10 mouse cellular contexts compared by ENCODE assay signal in the genomic region with DNA sequence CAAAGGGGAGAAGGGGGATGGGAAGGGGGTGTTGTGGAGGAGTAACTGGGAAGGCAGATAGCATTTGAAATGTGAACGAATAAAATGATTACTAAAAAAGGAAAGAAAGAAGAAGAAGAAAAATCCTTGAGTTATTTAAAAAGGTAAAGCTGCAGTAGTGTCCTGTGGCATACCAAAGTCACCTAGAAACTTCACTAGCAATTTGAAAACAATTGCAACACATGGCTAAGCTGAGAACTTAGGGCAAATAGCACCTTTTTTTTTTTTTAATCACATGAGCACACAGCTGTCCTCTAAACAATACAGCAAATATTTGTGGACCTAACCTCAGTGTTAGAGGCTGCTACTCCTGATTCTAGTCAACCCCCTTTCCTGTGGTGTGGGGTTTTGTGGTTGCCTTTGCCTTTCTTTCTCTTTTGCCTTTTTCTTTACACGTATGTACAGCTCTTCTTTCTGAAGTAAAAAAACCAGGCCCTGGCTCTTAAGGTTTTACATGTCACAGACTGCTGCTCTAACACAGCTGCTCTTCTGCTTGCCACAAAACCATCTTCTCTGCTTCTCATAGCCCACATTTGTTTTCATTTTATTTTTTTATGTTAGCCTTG.
DNase-seq lines count a peak whose midpoint lies in the region; ATAC-seq lines count a peak whose summit lies in the region.
"Had no signal": no experiment of that assay in that cellular context is flagged by ENCODE, and none has a peak within 500 bp of the region (broad histone marks: within the 10 kb centered on the region; RNA-seq: fewer than 3 reads in every experiment).

No protein-coding gene starts in this region.

- H3K4me3 ChIP-seq in neural tube, embryonic 13.5 days, result no peak overlapping the region
- H3K4me3 ChIP-seq in forebrain, embryonic 12.5 days (replicated peaks), result no peak overlapping the region
- H3K4me3 ChIP-seq: limb, embryonic 15.5 days had no signal

- H3K36me3 ChIP-seq in neural tube, embryonic 13.5 days, result no peaks in the 10 kb centered on the region
- no peaks in the 10 kb centered on the region for H3K36me3 ChIP-seq in forebrain, embryonic 12.5 days (replicated peaks)
- H3K36me3 ChIP-seq: limb, embryonic 15.5 days had no signal

- no peak overlapping the region for H3K4me2 ChIP-seq in neural tube, embryonic 13.5 days
- peak overlapping the region; percentile 25; the same call in 1 of the 2 replicates for H3K4me2 ChIP-seq in forebrain, embryonic 12.5 days
- H3K4me2 ChIP-seq: limb, embryonic 15.5 days had no signal

- no peak overlapping the region for H3K9ac ChIP-seq in neural tube, embryonic 13.5 days
- no peak overlapping the region for H3K9ac ChIP-seq in forebrain, embryonic 12.5 days
- H3K9ac ChIP-seq: limb, embryonic 15.5 days had no signal

- 0 out of 2 replicates have a peak overlapping the region, but pooled peaks have one; percentile 18 for H3K27ac ChIP-seq in neural tube, embryonic 13.5 days (replicated peaks)
- H3K27ac ChIP-seq in forebrain, embryonic 12.5 days, result peak overlapping the region; percentile 63; the same call in 1 of the 2 replicates
- H3K27ac ChIP-seq: limb, embryonic 15.5 days had no signal

- DNase-seq in neural tube, embryonic 10.5 days (ENCODE audit: extremely low spot score, low spot score), result no peak
- DNase-seq in thymus, postnatal 36 days, result peak; percentile 11 to 19
- no peak for DNase-seq in c-Kit-positive CD71-positive TER-119-positive erythroid progenitor cells, embryonic 14.5 days (ENCODE audit: low spot score)
- no peak for DNase-seq in adrenal gland, postnatal 4 days (ENCODE audit: low spot score in 2 of 2)
- no peak for DNase-seq in right cerebral cortex, postnatal 10 days (ENCODE audit: low spot score in 2 of 2)
- DNase-seq: gastrocnemius, postnatal 10 days had no signal

- ATAC-seq in neural tube, embryonic 13.5 days (ENCODE audit: low read depth), result no peak
- peak; percentile 18; the same call in 1 of the 2 replicates for ATAC-seq in forebrain, embryonic 12.5 days (ENCODE audit: low FRiP score)
- ATAC-seq in megakaryocyte progenitor cell, adult 5-6 weeks (replicated peaks; ENCODE audit: poor library complexity), result peak; percentile 23; the same call in 1 of the 2 replicates

- no peaks in the 10 kb centered on the region for H3K9me3 ChIP-seq in neural tube, embryonic 13.5 days
- no peaks in the 10 kb centered on the region for H3K9me3 ChIP-seq in forebrain, embryonic 12.5 days
- H3K9me3 ChIP-seq: limb, embryonic 15.5 days had no signal

- no peaks in the 10 kb centered on the region for H3K27me3 ChIP-seq in neural tube, embryonic 13.5 days
- no peaks in the 10 kb centered on the region for H3K27me3 ChIP-seq in forebrain, embryonic 12.5 days
- H3K27me3 ChIP-seq: limb, embryonic 15.5 days had no signal

- 57% methylated on average over 2 of the region's 2 CpGs for WGBS in neural tube, embryonic 13.5 days
- WGBS in forebrain, embryonic 12.5 days, result 31% methylated on average over 2 of the region's 2 CpGs

- peaks cover 15% of the 10 kb centered on the region for H3K4me1 ChIP-seq in neural tube, embryonic 13.5 days (replicated peaks)
- peaks cover 13% of the 10 kb centered on the region for H3K4me1 ChIP-seq in forebrain, embryonic 12.5 days
- H3K4me1 ChIP-seq: limb, embryonic 15.5 days had no signal

Comparison
In these comparisons a context has a peak if more than half of its experiments do, and no peak if none do; other contexts are left out.
1. DNase-seq: peak in thymus, postnatal 36 days (2 of 2); none in neural tube, embryonic 10.5 days (single experiment), c-Kit-positive CD71-positive TER-119-positive erythroid progenitor cells, embryonic 14.5 days (single experiment), adrenal gland, postnatal 4 days (0 of 2) and right cerebral cortex, postnatal 10 days (0 of 2).